Mouse (Mus musculus): ENCODE measurements around the gene Gm28038. TPM values are rescaled to one million over a fixed set of nuclear protein-coding genes. Genes with fewer than 3 reads are reported as not detected.

Gm28038 gene
- polyA plus RNA-seq, 1 experiment: 3.5 TPM

GRCm38 (mm10) chr2:30281651-30282050 lies 808 bp downstream of the Gm28038 start:
- H3K27ac ChIP-seq (ENCODE audit: insufficient read depth, low read depth, low read length): no peak overlapping the region
- TF ChIP-seq CTCF (IDR thresholded peaks at IDR 0.05; ENCODE audit: low read depth, low read length) (no peak), POLR2A (IDR thresholded peaks at IDR 0.05; ENCODE audit: borderline replicate concordance, low read depth, low read length) (no peak)
- peaks cover 9% of the 10 kb centered on the region for H3K4me1 ChIP-seq (ENCODE audit: control insufficient read depth, insufficient read depth, low read length)
- no peak overlapping the region for H3K4me3 ChIP-seq (ENCODE audit: insufficient read depth, low read length)

GRCm38 (mm10) chr2:30283193-30283592 lies 2.4 kb downstream of the Gm28038 start:
- TF ChIP-seq POLR2A (IDR thresholded peaks at IDR 0.05; ENCODE audit: borderline replicate concordance, low read depth, low read length): no peak
- TF ChIP-seq CTCF (IDR thresholded peaks at IDR 0.05; ENCODE audit: low read depth, low read length): no peak
- Histone ChIP-seq H3K4me1 (ENCODE audit: control insufficient read depth, insufficient read depth, low read length) (peaks cover 13% of the 10 kb centered on the region), H3K27ac (ENCODE audit: insufficient read depth, low read depth, low read length) (no peak overlapping the region), H3K4me3 (ENCODE audit: insufficient read depth, low read length) (no peak overlapping the region)

- peaks cover 13% of the 10 kb centered on the region for H3K4me1 ChIP-seq (ENCODE audit: control insufficient read depth, insufficient read depth, low read length)
- no peak overlapping the region for H3K27ac ChIP-seq (ENCODE audit: insufficient read depth, low read depth, low read length)
- peak overlapping the region; percentile 87 for H3K4me3 ChIP-seq (ENCODE audit: insufficient read depth, low read length)
- TF ChIP-seq CTCF (IDR thresholded peaks at IDR 0.05; ENCODE audit: low read depth, low read length) (no peak), POLR2A (IDR thresholded peaks at IDR 0.05; ENCODE audit: borderline replicate concordance, low read depth, low read length) (no peak)
Observed at GRCm38 (mm10) chr2:30285004-30285403, 4.2 kb downstream of the Gm28038 start.

DNA sequence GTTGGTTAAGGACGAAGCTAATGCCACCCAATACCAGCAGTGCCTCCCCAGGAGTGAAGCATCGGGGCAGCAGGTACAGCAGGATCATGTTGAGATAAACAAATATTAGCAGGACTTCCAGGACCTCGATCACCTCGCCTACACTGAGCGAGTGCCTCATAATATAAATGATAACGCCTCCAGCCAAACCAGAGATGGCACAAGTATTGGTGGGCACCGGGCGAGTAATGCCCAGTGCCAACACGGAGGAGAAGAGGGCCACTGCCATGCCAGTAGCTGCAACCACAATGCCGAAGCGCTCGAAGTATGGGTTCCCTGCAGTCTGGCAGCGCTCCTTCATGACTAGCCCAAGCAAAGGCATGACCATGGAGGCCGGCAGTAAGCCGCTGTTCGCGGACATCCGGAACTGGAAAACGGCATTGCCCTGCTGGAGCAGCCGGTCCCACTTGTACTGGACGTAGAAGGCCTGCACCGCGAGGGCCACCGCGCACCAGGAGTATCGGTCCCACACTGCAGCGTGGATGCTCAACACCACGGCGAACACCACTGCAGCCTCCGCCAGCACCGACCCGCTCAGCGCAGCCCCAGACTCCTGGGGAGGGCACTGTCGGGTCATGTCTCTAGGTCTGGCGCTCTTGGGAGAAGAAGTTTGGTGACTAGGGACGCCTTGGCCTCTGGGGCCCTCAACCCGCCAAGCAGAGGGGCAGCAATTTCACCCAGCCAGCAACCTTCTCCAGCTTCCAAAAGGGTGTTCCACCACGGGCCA lies 4.8 kb downstream of the Gm28038 start:
- TF ChIP-seq CTCF (IDR thresholded peaks at IDR 0.05; ENCODE audit: low read depth, low read length): no peak
- TF ChIP-seq POLR2A (IDR thresholded peaks at IDR 0.05; ENCODE audit: borderline replicate concordance, low read depth, low read length): no peak
- Histone ChIP-seq H3K27ac (ENCODE audit: insufficient read depth, low read depth, low read length) (no peak overlapping the region), H3K4me1 (ENCODE audit: control insufficient read depth, insufficient read depth, low read length) (peaks cover 13% of the 10 kb centered on the region), H3K4me3 (ENCODE audit: insufficient read depth, low read length) (peak overlapping the region; percentile 87)

DNA sequence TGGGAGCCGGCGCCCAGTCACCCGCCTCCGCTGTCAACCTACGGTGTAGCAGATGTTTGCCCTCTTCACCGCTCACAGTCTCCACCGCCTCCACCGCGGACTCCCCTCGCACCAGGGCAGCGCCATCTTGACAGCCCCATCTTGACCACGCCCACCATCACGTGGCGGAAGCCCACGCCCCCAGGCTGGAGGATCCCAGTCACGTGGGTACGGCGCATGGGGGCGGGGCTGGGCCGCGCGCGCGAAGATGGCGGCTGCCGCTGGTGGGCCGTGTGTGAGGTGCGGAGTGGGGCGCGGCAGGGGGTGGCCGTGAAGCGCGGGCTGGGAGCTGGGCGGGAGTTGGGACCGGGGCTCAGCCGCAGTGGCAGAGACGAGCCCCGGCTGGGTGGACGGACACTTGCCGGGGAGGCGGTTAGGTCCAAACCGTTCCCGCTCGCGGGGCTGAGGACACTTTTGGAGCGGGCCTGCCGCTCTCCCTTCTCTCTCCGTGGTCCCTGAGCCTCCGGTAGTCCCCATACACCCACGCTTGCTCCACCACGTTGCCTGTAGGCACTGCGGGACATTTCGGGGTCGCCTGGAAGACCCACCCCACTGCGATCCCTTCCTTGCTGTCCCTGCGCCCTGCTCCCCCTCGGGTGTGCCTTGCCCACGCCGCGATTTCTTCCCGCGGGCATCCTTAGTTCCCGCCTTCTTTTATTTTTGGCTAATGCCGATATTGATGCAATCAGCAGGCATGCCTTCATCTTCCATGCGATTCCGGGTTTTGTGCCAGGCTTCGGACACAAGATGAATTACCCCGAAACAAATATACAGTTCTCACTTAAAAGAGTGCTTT lies 5.6 kb downstream of the Gm28038 start, which contains the start of the genes Dolk and Nup188:
Gene Dolk, minus strand, starts transcription at position 143 of the 835 bp plus-strand sequence.
Gene Nup188, plus strand, starts transcription at position 206 of the 835 bp plus-strand sequence.
- H3K4me3 ChIP-seq (ENCODE audit: insufficient read depth, low read length): peak within 1 kb of the TSS; percentile 87
- peak within 1 kb of the TSS; percentile 50 for H3K27ac ChIP-seq (ENCODE audit: insufficient read depth, low read depth, low read length)
- H3K4me1 ChIP-seq (ENCODE audit: control insufficient read depth, insufficient read depth, low read length): peaks cover 13% of the 10 kb centered on the region
- TF ChIP-seq POLR2A (IDR thresholded peaks at IDR 0.05; ENCODE audit: borderline replicate concordance, low read depth, low read length) (no peak), CTCF (IDR thresholded peaks at IDR 0.05; ENCODE audit: low read depth, low read length) (no peak)

DNA sequence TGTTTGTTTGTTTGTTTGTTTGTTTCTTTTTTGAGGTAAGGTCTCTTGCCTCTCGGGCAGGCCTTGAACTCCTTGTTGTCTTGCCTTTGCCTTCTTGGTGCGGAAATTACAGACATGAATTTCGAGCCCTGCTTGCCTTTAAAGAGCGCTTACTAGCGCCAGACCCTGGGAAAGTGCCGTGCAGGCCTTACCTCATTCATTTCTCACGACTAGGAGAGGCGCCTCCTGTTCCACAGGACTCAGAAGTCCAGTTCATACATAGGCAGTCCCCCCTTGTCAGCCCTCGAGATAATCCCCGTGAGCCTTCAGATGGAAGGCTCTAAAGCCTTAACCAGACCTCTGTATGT lies 6.2 kb downstream of the Gm28038 start:
- Histone ChIP-seq H3K4me3 (ENCODE audit: insufficient read depth, low read length) (peak overlapping the region; percentile 87), H3K27ac (ENCODE audit: insufficient read depth, low read depth, low read length) (peak overlapping the region; percentile 50; the same call in 1 of the 2 replicates), H3K4me1 (ENCODE audit: control insufficient read depth, insufficient read depth, low read length) (peaks cover 13% of the 10 kb centered on the region)
- TF ChIP-seq POLR2A (IDR thresholded peaks at IDR 0.05; ENCODE audit: borderline replicate concordance, low read depth, low read length) (no peak), CTCF (IDR thresholded peaks at IDR 0.05; ENCODE audit: low read depth, low read length) (no peak)

DNA sequence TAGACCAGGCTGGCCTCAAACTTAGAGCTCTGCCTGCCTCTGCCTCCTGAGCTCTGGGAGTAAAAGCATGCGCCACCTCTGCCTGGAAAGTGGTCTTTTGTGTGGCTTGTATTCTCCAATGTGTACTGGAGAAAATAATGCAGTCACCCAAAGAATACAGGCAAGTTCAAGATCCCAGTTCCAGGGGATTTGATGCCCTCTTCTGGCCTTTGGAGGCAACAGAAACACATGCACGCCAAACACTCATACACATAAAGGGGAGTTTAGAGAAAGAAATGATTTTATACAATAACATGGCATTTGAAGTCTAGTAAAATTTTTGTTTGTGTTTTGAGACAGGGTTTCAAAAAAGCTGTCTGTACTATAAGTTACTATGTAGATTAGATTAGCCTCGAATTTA lies 18.7 kb downstream of the Gm28038 start:
- TF ChIP-seq CTCF (IDR thresholded peaks at IDR 0.05; ENCODE audit: low read depth, low read length) (no peak), POLR2A (IDR thresholded peaks at IDR 0.05; ENCODE audit: borderline replicate concordance, low read depth, low read length) (no peak)
- no peak overlapping the region for H3K4me3 ChIP-seq (ENCODE audit: insufficient read depth, low read length)

GRCm38 (mm10) chr2:30299966-30300365 lies 19.1 kb downstream of the Gm28038 start:
- Histone ChIP-seq H3K4me1 (ENCODE audit: control insufficient read depth, insufficient read depth, low read length) (no peaks in the 10 kb centered on the region), H3K27ac (ENCODE audit: insufficient read depth, low read depth, low read length) (no peak overlapping the region), H3K4me3 (ENCODE audit: insufficient read depth, low read length) (no peak overlapping the region)
- TF ChIP-seq POLR2A (IDR thresholded peaks at IDR 0.05; ENCODE audit: borderline replicate concordance, low read depth, low read length): no peak
- TF ChIP-seq CTCF (IDR thresholded peaks at IDR 0.05; ENCODE audit: low read depth, low read length): no peak

More for the DNA sequence above, 18.7 kb downstream of the Gm28038 start:
- H3K4me1 ChIP-seq (ENCODE audit: control insufficient read depth, insufficient read depth, low read length): no peaks in the 10 kb centered on the region
- no peak overlapping the region for H3K27ac ChIP-seq (ENCODE audit: insufficient read depth, low read depth, low read length)

GRCm38 (mm10) chr2:30306087-30306486 lies 25.2 kb downstream of the Gm28038 start:
- H3K4me1 ChIP-seq (ENCODE audit: control insufficient read depth, insufficient read depth, low read length): no peaks in the 10 kb centered on the region
- TF ChIP-seq CTCF (IDR thresholded peaks at IDR 0.05; ENCODE audit: low read depth, low read length) (no peak), POLR2A (IDR thresholded peaks at IDR 0.05; ENCODE audit: borderline replicate concordance, low read depth, low read length) (no peak)
- H3K4me3 ChIP-seq (ENCODE audit: insufficient read depth, low read length): no peak overlapping the region
- no peak overlapping the region for H3K27ac ChIP-seq (ENCODE audit: insufficient read depth, low read depth, low read length)

DNA sequence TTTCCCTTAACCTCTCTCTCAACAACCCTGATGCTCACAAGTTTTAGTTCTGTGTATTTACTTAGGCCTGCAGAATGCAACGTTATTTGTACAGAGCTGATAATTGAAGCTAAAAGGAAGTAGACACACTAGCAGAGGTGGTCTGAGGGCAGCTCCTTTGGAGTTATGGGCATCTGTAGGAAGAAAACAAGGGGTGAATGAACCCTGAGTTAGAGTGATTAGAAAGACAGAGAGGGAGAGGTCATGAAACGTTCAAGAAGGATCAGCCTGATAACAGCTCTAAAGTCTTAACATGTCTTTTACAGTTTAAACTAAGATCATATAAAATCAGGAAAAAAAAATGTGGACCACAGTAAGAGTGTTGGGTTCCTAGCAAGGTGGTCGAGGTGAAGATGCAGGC lies 28.5 kb downstream of the Gm28038 start:
- TF ChIP-seq CTCF (IDR thresholded peaks at IDR 0.05; ENCODE audit: low read depth, low read length) (no peak), POLR2A (IDR thresholded peaks at IDR 0.05; ENCODE audit: borderline replicate concordance, low read depth, low read length) (no peak)
- H3K27ac ChIP-seq (ENCODE audit: insufficient read depth, low read depth, low read length): no peak overlapping the region

More for the DNA sequence above, 28.5 kb downstream of the Gm28038 start:
- H3K4me3 ChIP-seq (ENCODE audit: insufficient read depth, low read length): no peak overlapping the region
- H3K4me1 ChIP-seq (ENCODE audit: control insufficient read depth, insufficient read depth, low read length): no peaks in the 10 kb centered on the region
